Mouse (Mus musculus): ENCODE results near the gene Aurka.

GRCm38 (mm10) chr2:172346933-172347611, 23.3 kb downstream of the Aurka start:
- TF ChIP-seq CTCF (IDR thresholded peaks at IDR 0.05; ENCODE audit: control insufficient read depth, insufficient read depth, insufficient read length): no peak
- TF ChIP-seq CEBPB (IDR thresholded peaks at IDR 0.05; ENCODE audit: low read depth): no peak
- TF ChIP-seq MYOD1 (IDR thresholded peaks at IDR 0.05; ENCODE audit: control insufficient read depth, insufficient read length, low read depth): no peak
- TF ChIP-seq MAX (IDR thresholded peaks at IDR 0.05): no peak
- TF ChIP-seq USF1 (IDR thresholded peaks at IDR 0.05; ENCODE audit: low read depth): no peak
- no peak for TF ChIP-seq MYOG (IDR thresholded peaks at IDR 0.05; ENCODE audit: control insufficient read depth, extremely low read depth, insufficient read length)
- no peak for TF ChIP-seq FOSL1 (IDR thresholded peaks at IDR 0.05; ENCODE audit: insufficient read depth, low read length, poor library complexity, severe bottlenecking)
